Mouse (Mus musculus) MEL (cell line): ENCODE measurements around the gene Gm10277. TPM values are rescaled to one million over a fixed set of nuclear protein-coding genes. Genes with fewer than 3 reads are reported as not detected.
"Not testable (repeated sequence)": the region's sequence is repeated elsewhere in the genome, so short reads cannot be mapped to it uniquely, and the experiment has no call there.

Experiments
- DNase-seq: peaks from one replicate; pipeline ENCODE4 v3.0.0; 2011; ENCODE audit warnings: low read depth, low spot score
- H3K27ac ChIP-seq: 2 replicates; pipeline ENCODE4 v1.5.1; 2012; ENCODE audit warnings: low read depth, mild to moderate bottlenecking, control low read depth, low read length, moderate library complexity; ENCODE audit not compliant: control insufficient read depth
- H3K27me3 ChIP-seq, 2 experiments: fragments of 150-350 bp in 1 of 2; sonication (generic) in 1 of 2; 2 replicates each; pipeline ENCODE4 v1.6.1; 2012; ENCODE audit warnings: low read length in 2 of 2, mild to moderate bottlenecking in 2 of 2, improper control_type of control experiment in 1 of 2, moderate library complexity in 1 of 2; ENCODE audit not compliant: insufficient read depth in 2 of 2, control insufficient read depth in 1 of 2
- H3K36me3 ChIP-seq, 2 experiments: 2 replicates each; pipeline ENCODE4 v1.6.1; 2012 to 2014; ENCODE audit warnings: low read length in 2 of 2, improper control_type of control experiment in 1 of 2, inconsistent platforms in 1 of 2, mild to moderate bottlenecking in 1 of 2; ENCODE audit not compliant: insufficient read depth in 2 of 2, control insufficient read depth in 1 of 2
- H3K4me1 ChIP-seq, 2 experiments: fragments of 150-350 bp in 1 of 2; sonication (generic) in 1 of 2; 2 replicates each; pipeline ENCODE4 v1.6.1; 2012; ENCODE audit warnings: low read length in 2 of 2, improper control_type of control experiment in 1 of 2, mild to moderate bottlenecking in 1 of 2; ENCODE audit not compliant: insufficient read depth in 2 of 2, control insufficient read depth in 1 of 2
- H3K4me3 ChIP-seq, 2 experiments: fragments of 150-350 bp in 1 of 2; sonication (generic) in 1 of 2; 2 replicates each; pipeline ENCODE4 v1.5.1; 2012; ENCODE audit warnings: low read depth in 2 of 2, low read length in 2 of 2, mild to moderate bottlenecking in 2 of 2, moderate library complexity in 2 of 2, control low read depth in 1 of 2, improper control_type of control experiment in 1 of 2; ENCODE audit not compliant: control insufficient read depth in 1 of 2, insufficient read depth in 1 of 2
- H3K79me2 ChIP-seq: 2 replicates; pipeline ENCODE4 v1.6.1; 2012; ENCODE audit warnings: mild to moderate bottlenecking, low read length, moderate library complexity; ENCODE audit not compliant: control insufficient read depth, poor library complexity, insufficient read depth
- H3K9ac ChIP-seq: 2 replicates; pipeline ENCODE4 v1.6.1; 2012; ENCODE audit warnings: low read depth, mild to moderate bottlenecking, control low read depth, low read length, moderate library complexity; ENCODE audit not compliant: control insufficient read depth, poor library complexity, severe bottlenecking
- H3K9me3 ChIP-seq: fragments of 150-350 bp; sonication (generic); replicated peaks from 2 replicates; pipeline ENCODE4 v1.6.1; 2012; ENCODE audit warnings: mild to moderate bottlenecking, low read length, improper control_type of control experiment, moderate library complexity; ENCODE audit not compliant: insufficient read depth
- CHD1 ChIP-seq: IDR thresholded peaks from 2 replicates; pipeline ENCODE4 v1.6.1; 2012; ENCODE audit warnings: low read depth, mild to moderate bottlenecking, inconsistent platforms, low read length, improper control_type of control experiment
- CHD2 ChIP-seq: IDR thresholded peaks from 2 replicates; pipeline ENCODE4 v1.6.1; 2011; ENCODE audit warnings: low read length, improper control_type of control experiment
- CTCF ChIP-seq, 3 experiments: IDR thresholded peaks in 2 of 3; conservative IDR thresholded peaks in 1 of 3; 2 replicates each; pipeline ENCODE4 v1.5.1; 2011 to 2012; ENCODE audit warnings: low read length in 3 of 3, low read depth in 2 of 3, mild to moderate bottlenecking in 2 of 3, improper control_type of control experiment in 1 of 3, inconsistent platforms in 1 of 3, mixed read lengths in 1 of 3, moderate library complexity in 1 of 3; ENCODE audit not compliant: control insufficient read depth in 1 of 3, insufficient read depth in 1 of 3, poor library complexity in 1 of 3, severe bottlenecking in 1 of 3
- E2F4 ChIP-seq: IDR thresholded peaks from 2 replicates; pipeline ENCODE4 v1.6.1; 2011; ENCODE audit warnings: low read depth, low read length, improper control_type of control experiment, borderline replicate concordance
- ELF1 ChIP-seq: IDR thresholded peaks from 2 replicates; pipeline ENCODE4 v1.6.1; 2014; ENCODE audit warnings: low read depth, mild to moderate bottlenecking, inconsistent platforms, low read length, improper control_type of control experiment, moderate library complexity
- EP300 ChIP-seq, 2 experiments: IDR thresholded peaks; 2 replicates each; pipeline ENCODE4 v1.6.1; 2011; ENCODE audit warnings: improper control_type of control experiment in 2 of 2, low read length in 2 of 2, low read depth in 1 of 2, mild to moderate bottlenecking in 1 of 2
- GABPA ChIP-seq: IDR thresholded peaks from 2 replicates; pipeline ENCODE4 v1.6.1; 2012; ENCODE audit warnings: low read depth, mild to moderate bottlenecking, inconsistent platforms, low read length, improper control_type of control experiment, moderate library complexity
- HCFC1 ChIP-seq: IDR thresholded peaks from 2 replicates; pipeline ENCODE4 v1.6.1; 2012; ENCODE audit warnings: low read depth, mild to moderate bottlenecking, inconsistent platforms, low read length, improper control_type of control experiment, moderate library complexity
- KAT2A ChIP-seq: conservative IDR thresholded peaks from 2 replicates; pipeline ENCODE4 v1.6.1; 2012; ENCODE audit warnings: low read depth, low read length, improper control_type of control experiment, inconsistent platforms
- MAX ChIP-seq: IDR thresholded peaks from 2 replicates; pipeline ENCODE4 v1.6.1; 2011; ENCODE audit warnings: low read length, improper control_type of control experiment
- MXI1 ChIP-seq: IDR thresholded peaks from 2 replicates; pipeline ENCODE4 v1.6.1; 2011; ENCODE audit warnings: mild to moderate bottlenecking, low read depth, low read length, improper control_type of control experiment
- MYB ChIP-seq: IDR thresholded peaks from 2 replicates; pipeline ENCODE4 v1.6.1; 2011; ENCODE audit warnings: mild to moderate bottlenecking, low read depth, low read length, improper control_type of control experiment
- POLR2A ChIP-seq, 2 experiments: IDR thresholded peaks; 2 replicates each; pipeline ENCODE4 v1.6.1; 2011 to 2012; ENCODE audit warnings: low read length in 2 of 2, mild to moderate bottlenecking in 2 of 2, control low read depth in 1 of 2, improper control_type of control experiment in 1 of 2, low read depth in 1 of 2, moderate library complexity in 1 of 2; ENCODE audit not compliant: control insufficient read depth in 1 of 2, insufficient read depth in 1 of 2, poor library complexity in 1 of 2
- POLR2AphosphoS2 ChIP-seq: IDR thresholded peaks from 2 replicates; pipeline ENCODE4 v1.6.1; 2011; ENCODE audit warnings: low read length, improper control_type of control experiment
- POLR2AphosphoS5 ChIP-seq: IDR thresholded peaks from 2 replicates; pipeline ENCODE4 v1.6.1; 2012; ENCODE audit warnings: low read depth, borderline replicate concordance, mild to moderate bottlenecking, inconsistent platforms, low read length, moderate library complexity, mixed read lengths
- RAD21 ChIP-seq: IDR thresholded peaks from 2 replicates; pipeline ENCODE4 v1.6.1; 2011; ENCODE audit warnings: mild to moderate bottlenecking, low read depth, low read length, improper control_type of control experiment
- RCOR1 ChIP-seq: IDR thresholded peaks from 2 replicates; pipeline ENCODE4 v1.6.1; 2012; ENCODE audit warnings: low read depth, mild to moderate bottlenecking, inconsistent platforms, low read length, improper control_type of control experiment
- SMC3 ChIP-seq: IDR thresholded peaks from 2 replicates; pipeline ENCODE4 v1.6.1; 2011; ENCODE audit warnings: low read depth, low read length, improper control_type of control experiment
- TBP ChIP-seq: IDR thresholded peaks from 2 replicates; pipeline ENCODE4 v1.8.0; 2011; ENCODE audit warnings: low read depth, low read length, improper control_type of control experiment
- ZNF384 ChIP-seq: IDR thresholded peaks from 2 replicates; pipeline ENCODE4 v1.6.1; 2012; ENCODE audit warnings: low read depth, mild to moderate bottlenecking, inconsistent platforms, low read length, improper control_type of control experiment
- polyA plus RNA-seq, 2 experiments: library from polyadenylated mRNA; stranded (reverse) in 1 of 2; unstranded in 1 of 2; fragments of >175 nt in 1 of 2; fragments of >200 nt in 1 of 2; gene quantifications; 2 replicates each; pipeline versions ENCODE4 v1.2.1 to v1.2.4; 2012; ENCODE audit warnings: low replicate concordance in 2 of 2, low read depth in 1 of 2; ENCODE audit not compliant: insufficient read length in 2 of 2, insufficient read depth in 1 of 2, missing spikeins in 1 of 2
- total RNA-seq: library from RNA; depleted of rRNA; stranded (reverse); fragments of 300-350 nt; gene quantifications from 2 replicates; pipeline ENCODE4 v1.2.3, GENCODE M21; 2012

The Gm10277 gene
- total and polyA plus RNA-seq, 3 experiments = 0.19 to 0.35 TPM; not detected in 1

DNA sequence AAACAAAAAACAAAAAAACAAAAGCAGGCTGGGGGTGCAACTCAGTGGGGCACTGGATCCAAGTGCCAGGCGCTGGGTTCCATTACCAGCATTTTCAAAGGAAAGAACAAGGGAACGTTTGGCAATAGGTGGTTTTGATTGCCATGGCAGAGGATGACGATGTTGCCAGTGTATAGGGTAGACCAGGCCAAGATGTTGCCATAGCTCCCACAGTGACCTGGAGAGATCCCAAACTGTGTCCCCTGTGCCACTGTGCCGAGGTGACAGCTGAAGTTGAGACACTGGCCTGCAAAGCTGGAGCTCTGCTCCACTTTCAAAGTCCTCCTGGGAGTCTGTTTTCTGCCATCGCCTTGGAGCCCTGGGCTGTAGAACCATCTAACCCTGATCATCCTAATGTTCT lies 38.6 kb downstream of the Gm10277 start:
- Histone ChIP-seq H3K27ac (no peak overlapping the region), H3K9me3 (no peaks in the 10 kb centered on the region), H3K4me3 (no peak overlapping the region), H3K9ac (no peak overlapping the region), H3K4me1 (peaks cover 0 to 24% of the 10 kb centered on the region in 2 experiments; a peak in 2 of 4 replicates), H3K79me2 (no peaks in the 10 kb centered on the region), H3K36me3 (peaks cover 0 to 11% of the 10 kb centered on the region in 2 experiments; a peak in 2 of 4 replicates), H3K27me3 (0 out of 4 replicates have a peak, but pooled peaks cover 0 to 2% of the 10 kb centered on the region in 2 experiments)
- DNase-seq = no peak
- TF ChIP-seq POLR2AphosphoS5 (no peak), TBP (no peak), HCFC1 (no peak), ZNF384 (no peak), MYB (no peak), GABPA (no peak), E2F4 (no peak), KAT2A (no peak), ELF1 (no peak), SMC3 (no peak), MAX (no peak), EP300 (IDR thresholded peaks at IDR 0.05; ENCODE audit: low read depth in 1 of 2, low read length in 2 of 2) (no peak), CHD1 (no peak), CHD2 (no peak), POLR2A (IDR thresholded peaks at IDR 0.05; ENCODE audit: control insufficient read depth in 1 of 2, insufficient read depth in 1 of 2, low read depth in 1 of 2, low read length in 2 of 2, poor library complexity in 1 of 2) (no peak), POLR2AphosphoS2 (no peak), MXI1 (no peak), RAD21 (no peak), CTCF (IDR thresholded peaks at IDR 0.05 in 2 of 3, conservative IDR thresholded peaks at IDR 0.05 in 1 of 3; ENCODE audit: control insufficient read depth in 1 of 3, insufficient read depth in 1 of 3, low read depth in 2 of 3, low read length in 3 of 3, poor library complexity in 1 of 3, severe bottlenecking in 1 of 3) (no peak), RCOR1 (no peak)

DNA sequence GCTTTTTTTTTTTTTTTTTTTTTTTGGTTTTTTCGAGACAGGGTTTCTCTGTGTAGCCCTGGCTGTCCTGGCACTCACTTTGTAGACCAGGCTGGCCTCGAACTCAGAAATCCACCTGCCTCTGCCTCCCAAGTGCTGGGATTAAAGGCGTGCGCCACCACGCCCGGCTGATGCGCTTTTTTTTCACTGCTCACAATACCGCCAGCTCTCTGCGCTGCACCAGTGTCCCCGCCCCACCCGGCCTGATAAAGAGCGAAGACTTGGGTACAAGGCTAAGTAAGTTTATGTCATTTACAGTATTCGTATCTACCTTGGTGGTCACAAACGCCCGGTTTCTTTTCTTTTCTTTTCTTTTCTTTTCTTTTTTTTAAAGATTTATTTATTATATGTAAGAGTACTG lies 40.4 kb downstream of the Gm10277 start:
- not testable (repeated sequence) for H3K36me3 ChIP-seq, H3K4me3 ChIP-seq, H3K27ac ChIP-seq, H3K4me1 ChIP-seq, H3K79me2 ChIP-seq, DNase-seq, H3K27me3 ChIP-seq, H3K9me3 ChIP-seq, H3K9ac ChIP-seq
